Mouse (Mus musculus): ENCODE measurements at regions not wholly inside any gene's neighbourhood (a gene's known extent, or its start where the extent isn't known, plus 50 kb on each side); places are given as distances from the start of the nearest gene placed in this dataset.

- ATAC-seq (replicated peaks; ENCODE audit: low FRiP score, low read depth) (no peak), DNase-seq (ENCODE audit: low spot score) (no peak)
- 83% methylated on average over 1 of the region's 1 CpGs for WGBS
- Histone ChIP-seq H3K27ac (no peak overlapping the region), H3K9me3 (replicated peaks; ENCODE audit: low read length) (no peaks in the 10 kb centered on the region), H3K36me3 (ENCODE audit: insufficient read depth, low read length) (no peaks in the 10 kb centered on the region), H3K9ac (ENCODE audit: low read depth, low read length) (no peak overlapping the region), H3K4me1 (replicated peaks; ENCODE audit: insufficient read depth, low read length) (no peaks in the 10 kb centered on the region), H3K4me2 (ENCODE audit: low read length) (no peak overlapping the region), H3K27me3 (ENCODE audit: insufficient read depth, low read length) (no peaks in the 10 kb centered on the region), H3K4me3 (replicated peaks; ENCODE audit: low read depth, low read length) (no peak overlapping the region)
- no peak for TF ChIP-seq CTCF (IDR thresholded peaks at IDR 0.05; ENCODE audit: low read depth)
Measured at GRCm38 (mm10) chr13:46193131-46193530, 80.4 kb upstream of the Stmnd1 start.

- Histone ChIP-seq H3K27ac (0 out of 2 replicates have a peak overlapping the region, but pooled peaks have one; percentile 25), H3K36me3 (ENCODE audit: insufficient read depth, low read length) (no peaks in the 10 kb centered on the region), H3K4me3 (replicated peaks; ENCODE audit: low read depth, low read length) (no peak overlapping the region), H3K9me3 (replicated peaks; ENCODE audit: low read length) (no peaks in the 10 kb centered on the region), H3K27me3 (ENCODE audit: insufficient read depth, low read length) (no peaks in the 10 kb centered on the region), H3K4me1 (replicated peaks; ENCODE audit: insufficient read depth, low read length) (no peaks in the 10 kb centered on the region), H3K9ac (ENCODE audit: low read depth, low read length) (no peak overlapping the region), H3K4me2 (ENCODE audit: low read length) (no peak overlapping the region)
- WGBS, result 75% methylated on average over 2 of the region's 2 CpGs
- no peak for ATAC-seq (replicated peaks; ENCODE audit: low FRiP score, low read depth)
- DNase-seq (ENCODE audit: low spot score), result no peak
- no peak for TF ChIP-seq CTCF (IDR thresholded peaks at IDR 0.05; ENCODE audit: low read depth)
Measured at GRCm38 (mm10) chr13:46189726-46190125, 83.8 kb upstream of the Stmnd1 start.

GRCm38 (mm10) chr13:46182851-46183250 lies 90.7 kb upstream of the Stmnd1 start:
- H3K4me1 ChIP-seq (replicated peaks; ENCODE audit: insufficient read depth, low read length), result 0 out of 2 replicates have a peak, but pooled peaks cover 4% of the 10 kb centered on the region
- TF ChIP-seq CTCF (IDR thresholded peaks at IDR 0.05; ENCODE audit: low read depth), result peak; percentile 41
- H3K9ac ChIP-seq (ENCODE audit: low read depth, low read length), result no peak overlapping the region
- H3K27me3 ChIP-seq (ENCODE audit: insufficient read depth, low read length), result no peaks in the 10 kb centered on the region
- 76% methylated on average over 8 of the region's 8 CpGs for WGBS
- H3K9me3 ChIP-seq (replicated peaks; ENCODE audit: low read length), result no peaks in the 10 kb centered on the region
- H3K4me2 ChIP-seq (ENCODE audit: low read length), result no peak overlapping the region
- DNase-seq (ENCODE audit: low spot score) (peak; percentile 60), ATAC-seq (replicated peaks; ENCODE audit: low FRiP score, low read depth) (no peak)
- H3K4me3 ChIP-seq (replicated peaks; ENCODE audit: low read depth, low read length), result no peak overlapping the region
- no peaks in the 10 kb centered on the region for H3K36me3 ChIP-seq (ENCODE audit: insufficient read depth, low read length)
- H3K27ac ChIP-seq, result no peak overlapping the region

GRCm38 (mm10) chr13:46180606-46181133 lies 92.9 kb upstream of the Stmnd1 start:
- Histone ChIP-seq H3K9me3 (replicated peaks; ENCODE audit: low read length) (no peaks in the 10 kb centered on the region), H3K4me3 (replicated peaks; ENCODE audit: low read depth, low read length) (no peak overlapping the region), H3K4me2 (ENCODE audit: low read length) (peak overlapping the region; percentile 21; the same call in 1 of the 2 replicates), H3K27me3 (ENCODE audit: insufficient read depth, low read length) (no peaks in the 10 kb centered on the region), H3K27ac (no peak overlapping the region), H3K4me1 (replicated peaks; ENCODE audit: insufficient read depth, low read length) (0 out of 2 replicates have a peak, but pooled peaks cover 4% of the 10 kb centered on the region), H3K36me3 (ENCODE audit: insufficient read depth, low read length) (no peaks in the 10 kb centered on the region), H3K9ac (ENCODE audit: low read depth, low read length) (no peak overlapping the region)
- ATAC-seq (replicated peaks; ENCODE audit: low FRiP score, low read depth) (no peak), DNase-seq (ENCODE audit: low spot score) (peak; percentile 67)
- TF ChIP-seq CTCF (IDR thresholded peaks at IDR 0.05; ENCODE audit: low read depth), result no peak
- WGBS, result 43% methylated on average over 12 of the region's 12 CpGs

GRCm38 (mm10) chr13:46179916-46180315 lies 93.6 kb upstream of the Stmnd1 start:
- 90% methylated on average over 3 of the region's 3 CpGs for WGBS
- H3K9ac ChIP-seq (ENCODE audit: low read depth, low read length), result no peak overlapping the region
- H3K27me3 ChIP-seq (ENCODE audit: insufficient read depth, low read length), result no peaks in the 10 kb centered on the region
- H3K4me3 ChIP-seq (replicated peaks; ENCODE audit: low read depth, low read length), result no peak overlapping the region
- H3K4me2 ChIP-seq (ENCODE audit: low read length), result no peak overlapping the region
- H3K27ac ChIP-seq, result no peak overlapping the region
- no peaks in the 10 kb centered on the region for H3K9me3 ChIP-seq (replicated peaks; ENCODE audit: low read length)
- TF ChIP-seq CTCF (IDR thresholded peaks at IDR 0.05; ENCODE audit: low read depth), result no peak
- H3K4me1 ChIP-seq (replicated peaks; ENCODE audit: insufficient read depth, low read length), result 0 out of 2 replicates have a peak, but pooled peaks cover 4% of the 10 kb centered on the region
- DNase-seq (ENCODE audit: low spot score), result no peak
- no peak for ATAC-seq (replicated peaks; ENCODE audit: low FRiP score, low read depth)
- H3K36me3 ChIP-seq (ENCODE audit: insufficient read depth, low read length), result no peaks in the 10 kb centered on the region

GRCm38 (mm10) chr13:46173103-46173502 lies 100.4 kb upstream of the Stmnd1 start:
- no peak for TF ChIP-seq CTCF (IDR thresholded peaks at IDR 0.05; ENCODE audit: low read depth)
- no peak for ATAC-seq (replicated peaks; ENCODE audit: low FRiP score, low read depth)

GRCm38 (mm10) chr13:46162025-46162374 lies 111.5 kb upstream of the Stmnd1 start:
- Histone ChIP-seq H3K9me3 (replicated peaks; ENCODE audit: low read length) (no peaks in the 10 kb centered on the region), H3K4me2 (ENCODE audit: low read length) (peak overlapping the region; percentile 46), H3K4me1 (replicated peaks; ENCODE audit: insufficient read depth, low read length) (peaks cover 7% of the 10 kb centered on the region; the same call in 1 of the 2 replicates), H3K36me3 (ENCODE audit: insufficient read depth, low read length) (no peaks in the 10 kb centered on the region), H3K4me3 (replicated peaks; ENCODE audit: low read depth, low read length) (no peak overlapping the region; the same call in 1 of the 2 replicates), H3K9ac (ENCODE audit: low read depth, low read length) (no peak overlapping the region), H3K27me3 (ENCODE audit: insufficient read depth, low read length) (no peaks in the 10 kb centered on the region), H3K27ac (no peak overlapping the region)
- peak; percentile 91 for DNase-seq (ENCODE audit: low spot score)
- TF ChIP-seq CTCF (IDR thresholded peaks at IDR 0.05; ENCODE audit: low read depth), result peak; percentile 96
- 3% methylated on average over 10 of the region's 10 CpGs for WGBS
- ATAC-seq (replicated peaks; ENCODE audit: low FRiP score, low read depth), result no peak; the same call in 1 of the 2 replicates

More at GRCm38 (mm10) chr13:46173103-46173502, 100.4 kb upstream of the Stmnd1 start:
- Histone ChIP-seq H3K9ac (ENCODE audit: low read depth, low read length) (no peak overlapping the region), H3K4me3 (replicated peaks; ENCODE audit: low read depth, low read length) (no peak overlapping the region), H3K27me3 (ENCODE audit: insufficient read depth, low read length) (no peaks in the 10 kb centered on the region), H3K4me1 (replicated peaks; ENCODE audit: insufficient read depth, low read length) (no peaks in the 10 kb centered on the region), H3K4me2 (ENCODE audit: low read length) (no peak overlapping the region), H3K36me3 (ENCODE audit: insufficient read depth, low read length) (no peaks in the 10 kb centered on the region), H3K27ac (no peak overlapping the region), H3K9me3 (replicated peaks; ENCODE audit: low read length) (no peaks in the 10 kb centered on the region)
- DNase-seq (ENCODE audit: low spot score), result no peak
- WGBS, result 78% methylated on average over 8 of the region's 8 CpGs

Data from kidney, postnatal 0 days (tissue).